Mouse (Mus musculus): ENCODE measurements at regions not wholly inside any gene's neighbourhood (a gene's known extent, or its start where the extent isn't known, plus 50 kb on each side); places are given as distances from the start of the nearest gene placed in this dataset.

GRCm38 (mm10) chr15:41223801-41224200, 1089.6 kb downstream of the 9330182O14Rik start:
- TF ChIP-seq EP300 (IDR thresholded peaks at IDR 0.05; ENCODE audit: insufficient read depth, low read depth, low read length) (no peak), CTCF (IDR thresholded peaks at IDR 0.05; ENCODE audit: low read depth, low read length) (no peak)
